Mouse (Mus musculus): ENCODE data around the gene Atp6v0c.

Gene Atp6v0c

GRCm38 (mm10) chr17:24199252-24199651, 29.8 kb upstream of the Atp6v0c start:
- DNase-seq (ENCODE audit: low spot score in 2 of 2), result peak; percentile 74 to 75

GRCm38 (mm10) chr17:24197032-24197824, 27.7 kb upstream of the Atp6v0c start:
- DNase-seq (ENCODE audit: low spot score in 2 of 2), result peak; percentile 65 to 72

- DNase-seq (ENCODE audit: low spot score in 2 of 2), result no peak
These were observed 25.8 kb upstream of the Atp6v0c start for GRCm38 (mm10) chr17:24195349-24195748.

- DNase-seq (ENCODE audit: low spot score in 2 of 2), result no peak
These were observed 24.3 kb upstream of the Atp6v0c start for GRCm38 (mm10) chr17:24193769-24194168.

- no peak for DNase-seq (ENCODE audit: low spot score in 2 of 2)
These were observed 23.8 kb upstream of the Atp6v0c start for GRCm38 (mm10) chr17:24193268-24193667.

GRCm38 (mm10) chr17:24192848-24193247, 23.3 kb upstream of the Atp6v0c start:
- DNase-seq (ENCODE audit: low spot score in 2 of 2), result no peak

- DNase-seq (ENCODE audit: low spot score in 2 of 2), result no peak
These were observed 22.0 kb upstream of the Atp6v0c start for GRCm38 (mm10) chr17:24191481-24191880.

- DNase-seq (ENCODE audit: low spot score in 2 of 2), result no peak
These were observed 21.4 kb upstream of the Atp6v0c start for GRCm38 (mm10) chr17:24190934-24191333.

GRCm38 (mm10) chr17:24174259-24174658, 4.8 kb upstream of the Atp6v0c start:
- no peak for DNase-seq (ENCODE audit: low spot score in 2 of 2)

GRCm38 (mm10) chr17:24173423-24173822, 3.9 kb upstream of the Atp6v0c start:
- DNase-seq (ENCODE audit: low spot score in 2 of 2), result peak; percentile 76 to 77

GRCm38 (mm10) chr17:24171738-24172137, 2.2 kb upstream of the Atp6v0c start:
- no peak for DNase-seq (ENCODE audit: low spot score in 2 of 2)

GRCm38 (mm10) chr17:24170729-24171128, 1.2 kb upstream of the Atp6v0c start:
- no peak for DNase-seq (ENCODE audit: low spot score in 2 of 2)

- no peak for DNase-seq (ENCODE audit: low spot score in 2 of 2)
These were observed 623 bp upstream of the Atp6v0c start for GRCm38 (mm10) chr17:24170125-24170524.

GRCm38 (mm10) chr17:24168590-24169277, 768 bp downstream of the Atp6v0c start:
- DNase-seq (ENCODE audit: low spot score in 2 of 2), result peak; percentile 70 to 80

- DNase-seq (ENCODE audit: low spot score in 2 of 2), result no peak
These were observed 1.5 kb downstream of the Atp6v0c start for GRCm38 (mm10) chr17:24167891-24168505.

GRCm38 (mm10) chr17:24167120-24167519, 2.4 kb downstream of the Atp6v0c start:
- DNase-seq (ENCODE audit: low spot score in 2 of 2), result no peak

- no peak for DNase-seq (ENCODE audit: low spot score in 2 of 2)
These were observed 4.8 kb downstream of the Atp6v0c start for GRCm38 (mm10) chr17:24164566-24165259.

GRCm38 (mm10) chr17:24163176-24163962, 6.1 kb downstream of the Atp6v0c start, which contains the start of gene Amdhd2:
TSS of gene Amdhd2 (minus strand) at chr17:24163766.
- peak; percentile 98 to 99 for DNase-seq (ENCODE audit: low spot score in 2 of 2)

- DNase-seq (ENCODE audit: low spot score in 2 of 2), result no peak
These were observed 6.8 kb downstream of the Atp6v0c start for GRCm38 (mm10) chr17:24162584-24163175.

- DNase-seq (ENCODE audit: low spot score in 2 of 2), result no peak
These were observed 8.0 kb downstream of the Atp6v0c start for GRCm38 (mm10) chr17:24161466-24161865.

- DNase-seq (ENCODE audit: low spot score in 2 of 2), result no peak
These were observed 12.0 kb downstream of the Atp6v0c start for GRCm38 (mm10) chr17:24157526-24157925.

Measured in right cerebral cortex, adult 2 months (tissue).